Mouse (Mus musculus): ENCODE data around the gene Kremen2.

DNA sequence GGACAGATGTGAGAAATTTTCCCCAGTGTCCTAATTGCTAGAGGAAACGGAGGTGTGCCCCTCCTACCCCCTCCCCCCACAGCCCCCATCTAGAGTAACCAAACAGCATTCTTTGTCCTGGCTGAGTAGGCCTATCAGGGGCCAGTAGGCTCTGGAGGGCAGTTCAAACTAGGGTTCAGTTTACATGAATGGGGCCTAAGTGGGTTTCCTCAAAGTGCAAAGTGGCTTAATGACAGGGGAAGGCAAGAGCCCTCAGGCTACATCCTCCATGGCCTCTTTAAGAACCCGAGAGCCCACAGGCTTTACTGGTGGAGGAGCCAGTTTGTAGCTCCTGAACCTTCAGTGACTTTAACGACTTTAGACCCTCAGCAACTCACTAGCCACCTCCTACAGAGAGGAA lies 49.8 kb downstream of the Kremen2 start:
- TF ChIP-seq CTCF (IDR thresholded peaks at IDR 0.05; ENCODE audit: borderline replicate concordance, insufficient read depth, low read depth, low read length) (no peak), POLR2A (IDR thresholded peaks at IDR 0.05; ENCODE audit: borderline replicate concordance, insufficient read depth, low read length) (no peak)

Measured in cerebellum, adult 2 months (tissue).